Mouse (Mus musculus) left cerebral cortex, postnatal 10 days (tissue): ENCODE measurements around the gene Tex44. TPM values are rescaled to one million over a fixed set of nuclear protein-coding genes. Genes with fewer than 3 reads are reported as not detected.

Source experiments
- DNase-seq, 2 experiments: peaks; one replicate each; pipeline ENCODE4 v3.0.0; 2021 to 2022; ENCODE audit warnings: low spot score in 2 of 2, mixed read lengths in 1 of 2; ENCODE audit errors: extremely low spot score in 1 of 2
- intact Hi-C: fragments of 180-260 bp; cut with DNase I; formaldehyde crosslinking; loops from one replicate; pipeline ENCODE4 v1.15.1; 2025
- total RNA-seq, 2 experiments: library from RNA; stranded (reverse); gene quantifications; 2 replicates each; pipeline ENCODE4 v1.2.3; 2021

Tex44 gene
- total RNA-seq, 2 experiments from 2014 or later: not detected

- peak in 1 of 2 experiments; percentile 41 for DNase-seq
- intact Hi-C loops: no loop called here
Observed at GRCm38 (mm10) chr1:86415612-86416184, 10.4 kb upstream of the Tex44 start.

GRCm38 (mm10) chr1:86416321-86416720, 9.8 kb upstream of the Tex44 start:
- peak in 1 of 2 experiments; percentile 32 for DNase-seq
- intact Hi-C loops: no loop called here

GRCm38 (mm10) chr1:86421007-86421406, 5.1 kb upstream of the Tex44 start:
- intact Hi-C loops: no loop called here
- DNase-seq: peak in 1 of 2 experiments; percentile 56

GRCm38 (mm10) chr1:86423879-86424278, 2.2 kb upstream of the Tex44 start:
- intact Hi-C loops: no loop called here
- DNase-seq: no peak

GRCm38 (mm10) chr1:86424336-86424735, 1.8 kb upstream of the Tex44 start:
- no peak for DNase-seq
- intact Hi-C loops: no loop called here

- DNase-seq: peak in 1 of 2 experiments; percentile 30
- intact Hi-C loops: loop anchor here (5.0 kb wide), 1 partner anchor 53 kb away; no protein-coding TSS in a partner anchor
Observed at GRCm38 (mm10) chr1:86424835-86425547, 1.1 kb upstream of the Tex44 start.

GRCm38 (mm10) chr1:86430056-86430455, 3.9 kb downstream of the Tex44 start:
- DNase-seq: peak; percentile 81 to 84
- intact Hi-C loops: no loop called here

- no peak for DNase-seq
- intact Hi-C loops: no loop called here
Observed at GRCm38 (mm10) chr1:86432778-86433177, 6.6 kb downstream of the Tex44 start.

- intact Hi-C loops: no loop called here
- DNase-seq: no peak
Observed at GRCm38 (mm10) chr1:86433359-86433758, 7.2 kb downstream of the Tex44 start.

GRCm38 (mm10) chr1:86434001-86434400, 7.9 kb downstream of the Tex44 start:
- DNase-seq: peak; percentile 59 to 81

GRCm38 (mm10) chr1:86434439-86435201, 8.5 kb downstream of the Tex44 start:
- peak; percentile 98 to 99 for DNase-seq
- intact Hi-C loops: no loop called here

More at GRCm38 (mm10) chr1:86434001-86434400, 7.9 kb downstream of the Tex44 start:
- intact Hi-C loops: no loop called here

GRCm38 (mm10) chr1:86435302-86435821, 9.2 kb downstream of the Tex44 start:
- intact Hi-C loops: no loop called here
- peak; percentile 67 to 76 for DNase-seq

- DNase-seq: no peak
- intact Hi-C loops: no loop called here
Observed at GRCm38 (mm10) chr1:86437219-86438013, 11.3 kb downstream of the Tex44 start.

GRCm38 (mm10) chr1:86438014-86438319, 11.8 kb downstream of the Tex44 start:
- no peak for DNase-seq
- intact Hi-C loops: no loop called here

- intact Hi-C loops: no loop called here
- no peak for DNase-seq
Observed at GRCm38 (mm10) chr1:86438501-86438900, 12.4 kb downstream of the Tex44 start.

GRCm38 (mm10) chr1:86439487-86440170, 13.5 kb downstream of the Tex44 start:
- intact Hi-C loops: loop anchor here (1.0 to 5.0 kb wide), 3 partner anchors 48 to 89 kb away; no protein-coding TSS in a partner anchor
- peak in 1 of 2 experiments; percentile 58 for DNase-seq

- intact Hi-C loops: loop anchor here (1.0 to 5.0 kb wide), 3 partner anchors 47 to 88 kb away; no protein-coding TSS in a partner anchor
- peak; percentile 92 to 94 for DNase-seq
Observed at GRCm38 (mm10) chr1:86440171-86440886, 14.2 kb downstream of the Tex44 start.
